Mouse (Mus musculus) stomach, embryonic 14.5 days (tissue): ENCODE results near the gene Igfbpl1. TPM values are rescaled to one million over a fixed set of nuclear protein-coding genes. Genes with fewer than 3 reads are reported as not detected.

Source experiments
- ATAC-seq: fragments of 200-750 bp; cut with Nextera tagmentation; 2 replicates; pipeline ENCODE4 v1.8.0; 2017; ENCODE audit warnings: low read depth, moderate TSS enrichment; ENCODE audit not compliant: insufficient number of reproducible peaks, insufficient read depth, low FRiP score
- H3K27ac ChIP-seq: fragments of 300-500 bp; sonication (generic); 2 replicates; pipeline ENCODE4 v1.5.1; 2014; ENCODE audit warnings: mild to moderate bottlenecking, low read length, moderate library complexity, mixed read lengths
- H3K27me3 ChIP-seq: fragments of 300-500 bp; sonication (generic); 2 replicates; pipeline ENCODE4 v1.6.1; 2014; ENCODE audit warnings: low read length, control low read depth, mixed read lengths; ENCODE audit not compliant: control insufficient read depth, insufficient read depth
- H3K36me3 ChIP-seq: fragments of 300-500 bp; sonication (generic); 2 replicates; pipeline ENCODE4 v1.6.1; 2014; ENCODE audit warnings: mild to moderate bottlenecking, control low read depth, low read length, moderate library complexity, mixed read lengths; ENCODE audit not compliant: control insufficient read depth, insufficient read depth
- H3K4me1 ChIP-seq: fragments of 300-500 bp; sonication (generic); 2 replicates; pipeline ENCODE4 v1.6.1; 2014; ENCODE audit warnings: low read length, control low read depth, mixed read lengths; ENCODE audit not compliant: control insufficient read depth, insufficient read depth
- H3K4me2 ChIP-seq: fragments of 300-500 bp; sonication (generic); replicated peaks from 2 replicates; pipeline ENCODE4 v1.6.1; 2014; ENCODE audit warnings: low read depth, low read length, control low read depth
- H3K4me3 ChIP-seq: fragments of 300-500 bp; sonication (generic); 2 replicates; pipeline ENCODE4 v1.5.1; 2014; ENCODE audit warnings: low read depth, low read length, control low read depth
- H3K9ac ChIP-seq: fragments of 300-500 bp; sonication (generic); replicated peaks from 2 replicates; pipeline ENCODE4 v1.6.1; 2014; ENCODE audit warnings: low read depth, mild to moderate bottlenecking, control low read depth, low read length, moderate library complexity, mixed read lengths
- H3K9me3 ChIP-seq: fragments of 300-500 bp; sonication (generic); 2 replicates; pipeline ENCODE4 v1.6.1; 2016; ENCODE audit warnings: low read depth, low read length, control low read depth; ENCODE audit not compliant: control insufficient read depth
- WGBS: fragments of 180-500 bp; shearing (Covaris S2); extraction: QIAGEN DNeasy Blood & Tissue Kit; methylation state at CpG from one replicate; pipeline ENCODE4 v1.1.7; 2014; 5-methylcytosine and 5-hydroxymethylcytosine counted together
- polyA plus RNA-seq: library from polyadenylated mRNA; unstranded; fragments of >200 nt; fragmentation: Nextera tagmentation; extraction: Ambion mirVana; gene quantifications from 2 replicates; pipeline ENCODE4 v1.2.1, GENCODE M21; 2014

The Igfbpl1 gene
- polyA plus RNA-seq, 1 experiment from 2014 or later, result 0.48 TPM

DNA sequence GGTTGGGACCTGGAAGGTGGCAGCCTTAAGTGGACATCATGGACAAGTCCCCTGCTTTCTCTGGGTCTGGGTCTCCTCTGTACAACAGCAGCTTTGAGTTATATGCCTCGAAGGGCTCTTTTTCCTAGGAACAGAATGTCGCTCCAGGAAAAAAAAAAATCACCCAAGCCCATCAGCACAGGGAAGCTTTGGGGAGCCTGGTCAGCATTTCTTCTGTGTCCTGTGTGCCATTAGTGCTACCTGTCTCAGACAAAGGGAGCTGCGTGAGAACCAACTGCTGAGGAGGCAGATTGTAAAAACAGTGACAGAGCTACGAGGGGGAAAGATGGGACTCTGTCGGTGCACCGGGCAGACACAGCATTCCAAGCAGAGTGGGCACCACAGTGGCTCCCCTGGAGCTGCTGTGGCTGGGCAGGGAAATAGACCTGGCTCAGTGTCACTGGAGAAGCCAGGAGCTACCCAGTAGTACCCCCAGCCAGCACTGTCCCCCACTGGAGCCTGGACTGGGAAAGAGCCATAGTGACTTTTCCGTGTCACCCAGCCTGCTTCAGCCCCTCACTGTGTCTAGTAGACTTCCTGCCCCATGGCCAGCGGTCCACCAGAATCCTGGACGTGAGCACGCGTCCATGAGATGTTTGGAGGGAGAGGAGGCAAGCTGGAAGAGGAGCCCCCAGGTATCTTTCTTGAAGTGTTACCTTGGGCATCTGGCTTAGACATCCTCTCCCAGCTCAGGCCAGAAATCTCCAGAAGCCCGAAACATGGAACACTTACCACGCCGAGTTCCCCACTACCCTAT, 1.8 kb downstream of the Igfbpl1 start:
- no peak overlapping the region for H3K27ac ChIP-seq
- no peak overlapping the region for H3K4me2 ChIP-seq
- peaks cover 3% of the 10 kb centered on the region; the same call in 1 of the 2 replicates for H3K4me1 ChIP-seq
- peaks cover 45% of the 10 kb centered on the region for H3K27me3 ChIP-seq
- 34% methylated on average over 14 of the region's 14 CpGs for WGBS
- H3K36me3 ChIP-seq, result no peaks in the 10 kb centered on the region
- no peak overlapping the region for H3K9ac ChIP-seq
- no peaks in the 10 kb centered on the region for H3K9me3 ChIP-seq
- H3K4me3 ChIP-seq, result no peak overlapping the region
- ATAC-seq, result no peak

DNA sequence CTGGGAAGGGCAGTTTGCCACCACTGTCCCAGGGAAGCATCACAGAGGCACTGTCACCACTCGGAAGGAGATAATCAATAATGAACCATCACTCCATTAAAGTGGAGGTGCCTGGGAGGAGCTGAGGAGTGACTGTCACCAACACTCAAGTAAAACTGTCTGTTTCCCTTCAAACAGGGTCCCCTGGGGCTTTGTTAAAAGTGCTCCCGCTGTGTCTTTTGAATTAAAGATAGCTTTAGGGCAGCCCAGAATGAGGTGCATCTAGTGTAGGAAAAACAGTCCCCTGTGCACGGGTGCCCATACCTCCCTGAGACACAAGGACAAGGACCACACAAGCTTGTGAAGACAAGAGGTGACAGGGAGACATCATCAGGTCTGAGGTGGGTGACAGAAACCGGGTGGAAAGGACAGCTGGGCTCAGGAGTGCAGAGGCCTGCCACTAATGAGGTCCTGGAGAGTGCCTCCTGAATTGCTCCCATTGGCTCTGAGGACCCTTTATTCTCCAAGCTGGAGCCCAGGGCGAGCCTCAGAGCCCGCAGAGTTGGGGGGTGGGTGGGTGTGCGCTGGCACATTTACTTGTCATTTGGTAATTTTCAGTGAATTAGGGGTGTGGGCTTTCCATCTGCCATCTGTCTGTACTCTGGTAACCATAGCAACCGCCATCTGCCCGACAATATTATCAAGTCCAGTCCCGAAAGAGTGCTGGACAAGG, 2.5 kb downstream of the Igfbpl1 start:
- Histone ChIP-seq H3K27me3 (peaks cover 45% of the 10 kb centered on the region), H3K36me3 (no peaks in the 10 kb centered on the region), H3K4me3 (no peak overlapping the region), H3K9me3 (no peaks in the 10 kb centered on the region), H3K4me2 (no peak overlapping the region), H3K27ac (no peak overlapping the region), H3K9ac (no peak overlapping the region), H3K4me1 (peaks cover 10% of the 10 kb centered on the region; the same call in 1 of the 2 replicates)
- 11% methylated on average over 10 of the region's 10 CpGs for WGBS
- no peak for ATAC-seq

DNA sequence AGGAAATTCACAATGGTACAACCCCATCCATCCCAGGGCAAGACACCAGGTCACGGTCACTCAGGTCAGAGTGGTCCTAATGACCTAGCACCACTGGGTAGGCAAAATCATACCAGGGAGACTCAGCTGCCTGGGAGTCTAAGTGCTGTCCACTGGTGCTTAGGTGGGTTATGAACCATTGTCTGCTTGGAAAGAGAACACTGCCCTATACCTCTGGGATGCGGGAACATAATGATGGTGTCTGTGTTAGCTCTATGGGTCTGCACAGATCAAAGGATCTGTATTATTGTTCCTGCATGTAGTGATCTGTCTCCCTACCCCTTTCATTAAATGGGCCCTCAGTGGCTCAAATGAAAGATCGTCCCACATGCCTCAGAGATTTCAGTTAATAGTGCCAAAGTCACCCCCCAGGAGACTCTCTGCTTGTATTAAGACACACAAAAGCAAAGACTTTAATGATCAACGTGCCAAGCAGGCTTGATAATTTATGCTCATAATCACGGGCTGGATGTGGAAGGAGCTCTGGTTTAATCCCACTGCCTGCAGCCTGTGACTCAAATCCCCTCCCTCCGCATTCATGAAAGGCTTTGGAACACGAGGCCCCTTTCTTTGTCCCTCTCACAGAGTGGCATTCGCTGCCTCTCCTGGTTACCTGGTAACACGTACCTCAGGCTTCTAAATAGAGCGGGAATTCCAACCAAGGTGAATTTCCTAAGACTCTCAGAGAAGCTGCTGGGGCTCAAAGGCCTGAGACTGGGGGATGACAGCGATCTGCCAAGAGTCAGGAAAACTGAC, 3.7 kb downstream of the Igfbpl1 start:
- peaks cover 42% of the 10 kb centered on the region for H3K27me3 ChIP-seq
- ATAC-seq, result no peak

DNA sequence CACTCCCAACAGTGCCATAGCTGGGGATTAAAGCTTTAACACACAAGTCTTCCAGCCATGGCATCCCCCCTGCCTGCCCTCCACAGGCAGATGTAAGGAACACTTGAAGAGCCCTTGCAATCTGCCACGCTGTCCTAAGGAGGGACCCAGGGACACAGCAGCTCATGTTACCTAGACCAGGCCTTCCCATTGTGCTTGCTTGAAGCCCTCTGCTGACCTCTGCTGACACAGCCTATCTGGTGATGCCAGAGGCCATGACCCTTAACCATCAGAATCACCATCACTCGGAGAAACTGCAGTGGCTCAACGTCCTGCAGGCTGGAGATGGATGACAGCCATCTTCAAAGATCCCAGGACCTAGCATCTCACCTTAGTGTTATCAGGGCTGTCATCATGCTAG, 4.7 kb downstream of the Igfbpl1 start:
- Histone ChIP-seq H3K4me1 (peaks cover 17% of the 10 kb centered on the region; the same call in 1 of the 2 replicates), H3K9me3 (no peaks in the 10 kb centered on the region), H3K27me3 (peaks cover 32% of the 10 kb centered on the region), H3K4me3 (no peak overlapping the region), H3K36me3 (no peaks in the 10 kb centered on the region), H3K4me2 (no peak overlapping the region), H3K9ac (no peak overlapping the region), H3K27ac (no peak overlapping the region)
- 30% methylated on average over 3 of the region's 3 CpGs for WGBS
- ATAC-seq, result no peak

More for the DNA sequence above, 3.7 kb downstream of the Igfbpl1 start:
- H3K4me1 ChIP-seq, result peaks cover 17% of the 10 kb centered on the region; the same call in 1 of the 2 replicates
- no peaks in the 10 kb centered on the region for H3K36me3 ChIP-seq
- H3K9me3 ChIP-seq, result no peaks in the 10 kb centered on the region
- no peak overlapping the region for H3K4me3 ChIP-seq
- WGBS, result 34% methylated on average over 11 of the region's 11 CpGs
- no peak overlapping the region for H3K4me2 ChIP-seq
- no peak overlapping the region for H3K9ac ChIP-seq
- no peak overlapping the region for H3K27ac ChIP-seq

DNA sequence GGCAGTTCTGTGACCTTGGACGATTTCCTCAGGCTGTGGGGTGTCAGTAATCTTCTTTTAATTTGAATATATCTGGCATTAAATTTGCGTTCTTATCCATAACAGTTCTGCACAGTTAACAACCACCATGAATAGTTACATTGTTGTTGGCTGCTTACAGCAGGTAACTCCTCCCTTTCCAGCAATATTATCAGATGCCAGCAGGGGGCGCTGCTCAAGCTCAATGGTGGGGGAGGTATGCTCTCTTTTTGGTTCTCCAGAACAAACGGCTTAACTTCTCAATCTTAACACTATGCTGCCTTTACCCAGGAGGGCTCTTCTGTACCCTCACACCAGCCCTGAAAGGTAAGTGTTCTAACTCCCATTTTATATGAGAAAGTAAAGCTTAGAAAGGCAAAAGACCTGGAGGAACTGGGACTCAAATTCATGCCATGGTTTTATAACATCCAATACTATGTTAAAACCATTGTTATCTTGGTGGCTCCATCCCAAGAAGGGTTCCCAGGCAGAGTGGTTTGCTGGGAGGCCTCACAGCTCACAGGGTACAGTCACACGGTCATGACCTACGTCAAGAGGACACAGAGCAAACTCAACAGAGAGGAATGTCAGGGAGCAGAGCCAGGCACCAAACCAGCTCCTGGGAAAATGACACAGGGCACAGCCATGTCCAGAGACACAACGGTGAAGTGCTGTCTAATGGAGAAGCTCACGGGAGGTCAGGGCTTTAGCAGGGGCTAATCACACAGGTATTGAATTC, 6.5 kb downstream of the Igfbpl1 start:
- Histone ChIP-seq H3K4me3 (0 out of 2 replicates have a peak overlapping the region, but pooled peaks have one; percentile 0), H3K4me1 (peaks cover 14% of the 10 kb centered on the region; the same call in 1 of the 2 replicates), H3K9ac (no peak overlapping the region), H3K36me3 (no peaks in the 10 kb centered on the region), H3K4me2 (peak overlapping the region; percentile 42; the same call in 1 of the 2 replicates), H3K27me3 (peaks cover 15% of the 10 kb centered on the region), H3K27ac (peak overlapping the region; percentile 44; the same call in 1 of the 2 replicates), H3K9me3 (no peaks in the 10 kb centered on the region)
- WGBS, result 39% methylated on average over 8 of the region's 8 CpGs
- ATAC-seq, result no peak

DNA sequence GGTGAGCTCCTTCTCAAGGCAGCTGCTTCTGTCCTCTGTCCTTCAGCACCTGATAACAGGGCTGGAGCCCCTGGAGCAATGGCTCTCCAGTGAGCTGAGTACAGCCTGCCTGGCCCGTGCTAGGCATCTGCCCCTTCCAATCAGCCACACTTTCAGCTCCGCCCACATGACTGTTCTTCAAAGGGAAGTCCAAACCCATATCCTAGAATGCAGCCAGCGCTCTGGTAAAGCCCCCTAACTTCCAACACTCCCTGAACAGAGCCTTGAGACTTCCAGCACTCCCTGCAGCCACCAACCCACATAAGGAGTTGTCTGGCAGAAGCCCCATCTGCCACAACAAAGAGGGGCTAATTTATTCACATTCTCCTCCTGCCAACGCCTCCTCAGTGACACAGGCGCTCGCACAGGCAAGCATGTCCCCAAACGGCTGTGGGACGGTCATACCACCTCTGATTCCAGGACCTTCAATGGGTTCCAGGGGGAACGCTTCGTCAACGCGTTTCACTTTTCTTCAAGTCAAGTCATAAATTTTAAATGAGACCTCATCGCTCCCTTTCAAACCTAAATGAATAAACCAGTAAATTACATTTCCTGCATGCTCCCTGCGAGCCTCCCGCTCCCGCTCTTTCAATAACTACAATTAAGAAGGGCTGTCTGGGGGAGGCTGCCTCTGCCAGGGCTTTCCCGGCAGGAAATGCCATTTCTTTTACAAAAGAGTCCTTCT, 7.4 kb downstream of the Igfbpl1 start:
- peak; percentile 73; the same call in 1 of the 2 replicates for ATAC-seq
- peaks cover 14% of the 10 kb centered on the region; the same call in 1 of the 2 replicates for H3K4me1 ChIP-seq
- peak overlapping the region; percentile 42 for H3K4me2 ChIP-seq

DNA sequence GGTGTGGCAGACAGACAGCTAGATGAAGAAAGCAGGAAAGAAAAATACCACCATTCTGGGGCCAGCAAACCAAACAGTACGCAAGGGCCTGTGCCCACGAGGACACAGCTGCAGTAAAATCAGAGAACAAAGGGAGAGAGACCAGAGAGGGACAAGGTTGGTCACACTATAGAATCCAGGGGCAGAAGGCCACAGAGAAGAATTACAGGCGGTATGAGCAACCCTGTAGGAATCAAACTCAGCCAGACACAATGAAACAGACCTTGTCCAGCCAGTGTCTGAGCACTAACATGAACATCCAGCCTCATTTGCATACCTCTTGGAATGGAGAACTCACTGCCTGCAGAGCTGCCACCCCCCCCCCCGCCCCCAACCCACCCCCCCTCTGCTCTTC, 7.9 kb downstream of the Igfbpl1 start:
- no peak overlapping the region; the same call in 1 of the 2 replicates for H3K4me3 ChIP-seq

More for the DNA sequence above, 7.4 kb downstream of the Igfbpl1 start:
- Histone ChIP-seq H3K36me3 (no peaks in the 10 kb centered on the region), H3K9ac (no peak overlapping the region), H3K4me3 (peak overlapping the region; percentile 8; the same call in 1 of the 2 replicates), H3K27ac (peak overlapping the region; percentile 44; the same call in 1 of the 2 replicates), H3K27me3 (peaks cover 6% of the 10 kb centered on the region), H3K9me3 (no peaks in the 10 kb centered on the region)
- 4% methylated on average over 17 of the region's 17 CpGs for WGBS

More for the DNA sequence above, 7.9 kb downstream of the Igfbpl1 start:
- H3K4me2 ChIP-seq, result peak overlapping the region; percentile 42
- no peak overlapping the region for H3K9ac ChIP-seq
- no peaks in the 10 kb centered on the region for H3K36me3 ChIP-seq
- H3K27ac ChIP-seq, result peak overlapping the region; percentile 11; the same call in 1 of the 2 replicates
- 29% methylated on average over 4 of the region's 4 CpGs for WGBS
- H3K9me3 ChIP-seq, result no peaks in the 10 kb centered on the region
- peaks cover 14% of the 10 kb centered on the region; the same call in 1 of the 2 replicates for H3K4me1 ChIP-seq
- no peak for ATAC-seq
- H3K27me3 ChIP-seq, result peaks cover under 1% of the 10 kb centered on the region; the same call in 1 of the 2 replicates
